In the genomic region with DNA sequence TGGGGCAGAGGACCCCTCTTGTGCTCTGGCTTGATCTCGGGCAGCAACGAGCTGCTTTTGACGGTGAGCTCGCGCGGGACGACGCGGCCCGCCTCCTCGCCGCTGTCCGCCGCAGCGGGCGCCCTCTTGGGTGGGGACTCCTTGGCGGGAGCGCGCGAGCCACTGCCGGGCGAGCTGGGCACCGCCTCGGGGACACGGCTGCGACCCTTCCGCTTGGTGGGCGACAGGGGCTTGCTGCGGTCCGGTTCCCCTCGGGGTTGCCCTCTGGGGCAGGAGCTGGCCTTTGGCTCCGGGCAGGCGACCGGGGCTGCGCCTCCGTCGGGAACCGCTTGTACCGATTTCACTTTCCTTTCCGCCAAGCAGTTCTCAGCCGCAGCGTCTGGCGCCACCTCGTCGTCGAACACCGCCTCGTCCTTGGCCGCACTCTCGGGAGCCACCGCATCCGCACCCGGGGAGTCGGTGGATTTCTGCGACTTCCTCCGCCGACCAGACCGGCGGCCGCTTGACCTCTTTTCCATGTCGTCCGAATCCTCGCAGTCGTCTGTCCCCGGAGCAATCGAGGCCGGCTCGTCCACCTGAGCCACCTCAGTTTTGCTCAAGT, we compare ENCODE assay signal across 8 mouse cellular contexts.
A peak's percentile ranks its signal among the peaks of the same experiment; 100 is the strongest.
DNase-seq lines count a peak whose midpoint lies in the region; ATAC-seq and TF ChIP-seq lines count a peak whose summit lies in the region.

No protein-coding gene starts in this region.

- peak overlapping the region; percentile 73 for H3K4me2 ChIP-seq in intestine, postnatal 0 days (replicated peaks; ENCODE audit: low read depth)
- H3K4me2 ChIP-seq in neural tube, embryonic 13.5 days, result peak overlapping the region; percentile 64

- H3K4me3 ChIP-seq in erythroblast, embryonic 14.5 days (replicated peaks), result peak overlapping the region; percentile 68
- H3K4me3 ChIP-seq in brown adipose tissue, adult 24 weeks (ENCODE audit: insufficient read depth, low read depth, low read length), result peak overlapping the region; percentile 93
- peak overlapping the region; percentile 87 for H3K4me3 ChIP-seq in intestine, postnatal 0 days (ENCODE audit: low read depth, low read length)
- H3K4me3 ChIP-seq in lung, adult 2 months (replicated peaks; ENCODE audit: extremely low read depth, low read depth, low read length), result peak overlapping the region; percentile 71
- peak overlapping the region; percentile 50 for H3K4me3 ChIP-seq in neural tube, embryonic 13.5 days

- H3K9ac ChIP-seq in intestine, postnatal 0 days (ENCODE audit: low read depth, low read length), result peak overlapping the region; percentile 78
- H3K9ac ChIP-seq in neural tube, embryonic 13.5 days, result peak overlapping the region; percentile 52; the same call in 1 of the 2 replicates

- no peaks in the 10 kb centered on the region for H3K36me3 ChIP-seq in erythroblast, embryonic 14.5 days (ENCODE audit: control insufficient read depth)
- H3K36me3 ChIP-seq in intestine, postnatal 0 days (ENCODE audit: control insufficient read depth, insufficient read depth), result no peaks in the 10 kb centered on the region
- no peaks in the 10 kb centered on the region for H3K36me3 ChIP-seq in neural tube, embryonic 13.5 days

- under 1% methylated on average over 68 of the region's 68 CpGs for WGBS in intestine, postnatal 0 days
- WGBS in lung, adult 2 months, result under 1% methylated on average over 67 of the region's 68 CpGs
- WGBS in neural tube, embryonic 13.5 days, result under 1% methylated on average over 68 of the region's 68 CpGs

- H3K27me3 ChIP-seq in erythroblast, embryonic 14.5 days (ENCODE audit: control insufficient read depth), result peaks cover 86% of the 10 kb centered on the region
- peaks cover 23% of the 10 kb centered on the region for H3K27me3 ChIP-seq in intestine, postnatal 0 days (replicated peaks; ENCODE audit: control insufficient read depth, insufficient read depth, low read length)
- peaks cover 85% of the 10 kb centered on the region for H3K27me3 ChIP-seq in neural tube, embryonic 13.5 days

- DNase-seq in heart, adult 18-20 months, result peak; percentile 75 to 83
- peak; percentile 75 for DNase-seq in lung, adult 2 months
- peak; percentile 44 to 65 for DNase-seq in thymus, postnatal 10 days (ENCODE audit: low spot score in 2 of 2)

- H3K9me3 ChIP-seq in erythroblast, embryonic 14.5 days (ENCODE audit: control insufficient read depth, low read length), result peaks cover 14% of the 10 kb centered on the region; the same call in 1 of the 2 replicates
- no peaks in the 10 kb centered on the region for H3K9me3 ChIP-seq in intestine, postnatal 0 days (ENCODE audit: control insufficient read depth)
- no peaks in the 10 kb centered on the region for H3K9me3 ChIP-seq in neural tube, embryonic 13.5 days

- TF ChIP-seq CTCF in intestine, postnatal 0 days (IDR thresholded peaks at IDR 0.05; ENCODE audit: low read depth), result peak; percentile 69
- no peak for TF ChIP-seq CTCF in lung, adult 2 months (IDR thresholded peaks at IDR 0.05; ENCODE audit: insufficient read depth, low read length)

- no peak for ATAC-seq in erythroblast, adult 5-6 weeks (replicated peaks; ENCODE audit: low FRiP score, poor library complexity, severe bottlenecking)
- ATAC-seq in intestine, postnatal 0 days, result peak; percentile 61
- ATAC-seq in neural tube, embryonic 13.5 days (ENCODE audit: low read depth), result peak; percentile 66

- H3K27ac ChIP-seq in brown adipose tissue, adult 24 weeks (replicated peaks; ENCODE audit: low read depth, low read length), result peak overlapping the region; percentile 92
- peak overlapping the region; percentile 86 for H3K27ac ChIP-seq in intestine, postnatal 0 days (ENCODE audit: low read depth, low read length)
- no peak overlapping the region for H3K27ac ChIP-seq in neural tube, embryonic 13.5 days (replicated peaks)

- H3K4me1 ChIP-seq in erythroblast, embryonic 14.5 days (ENCODE audit: control insufficient read depth), result peaks cover 15% of the 10 kb centered on the region
- no peaks in the 10 kb centered on the region; the same call in 1 of the 2 replicates for H3K4me1 ChIP-seq in brown adipose tissue, adult 24 weeks (ENCODE audit: control insufficient read depth, insufficient read depth, insufficient read length, low read length)
- no peaks in the 10 kb centered on the region for H3K4me1 ChIP-seq in intestine, postnatal 0 days (replicated peaks; ENCODE audit: control insufficient read depth, insufficient read depth, low read length)
- no peaks in the 10 kb centered on the region; the same call in none of the 2 replicates for H3K4me1 ChIP-seq in lung, adult 2 months (ENCODE audit: control insufficient read depth, insufficient read depth, low read length)
- peaks cover 35% of the 10 kb centered on the region for H3K4me1 ChIP-seq in neural tube, embryonic 13.5 days (replicated peaks)

- no peak for TF ChIP-seq POLR2A in lung, adult 2 months (IDR thresholded peaks at IDR 0.05; ENCODE audit: borderline replicate concordance, extremely low read depth, low read depth, low read length)
